Mouse (Mus musculus) C2C12 (cell line): Measurements from ENCODE around the gene Thrb.

Source experiments
- CTCF ChIP-seq: IDR thresholded peaks from one replicate; pipeline ENCODE4 v1.5.1; 2011; ENCODE audit not compliant: control insufficient read depth, insufficient read depth, insufficient read length
- FOSL1 ChIP-seq: IDR thresholded peaks from one replicate; pipeline ENCODE4 v1.8.0; 2011; ENCODE audit warnings: mild to moderate bottlenecking, low read length; ENCODE audit not compliant: poor library complexity, insufficient read depth, severe bottlenecking
- MYOD1 ChIP-seq: IDR thresholded peaks from one replicate; pipeline ENCODE4 v1.6.1; 2011; ENCODE audit warnings: low read depth; ENCODE audit not compliant: control insufficient read depth, insufficient read length

- TF ChIP-seq CTCF: no peak
- no peak for TF ChIP-seq FOSL1
- TF ChIP-seq MYOD1: no peak
Observed at GRCm38 (mm10) chr14:17978259-17978658, 318.2 kb downstream of the Thrb start.
